Mouse (Mus musculus) heart, adult 8-10 months (tissue): ENCODE measurements around the gene Cipc. TPM values are rescaled to one million over a fixed set of nuclear protein-coding genes. Genes with fewer than 3 reads are reported as not detected.

Experiments used
- DNase-seq: peaks from one replicate; pipeline ENCODE4 v3.0.0; 2022; ENCODE audit warnings: low spot score
- total RNA-seq, 4 experiments: library from RNA; stranded (reverse); gene quantifications; 2 replicates each; pipeline ENCODE4 v1.2.4; 2022

The Cipc gene
- total RNA-seq, 4 experiments from 2014 or later = 42.4 to 53.8 (median 48.3) TPM

DNA sequence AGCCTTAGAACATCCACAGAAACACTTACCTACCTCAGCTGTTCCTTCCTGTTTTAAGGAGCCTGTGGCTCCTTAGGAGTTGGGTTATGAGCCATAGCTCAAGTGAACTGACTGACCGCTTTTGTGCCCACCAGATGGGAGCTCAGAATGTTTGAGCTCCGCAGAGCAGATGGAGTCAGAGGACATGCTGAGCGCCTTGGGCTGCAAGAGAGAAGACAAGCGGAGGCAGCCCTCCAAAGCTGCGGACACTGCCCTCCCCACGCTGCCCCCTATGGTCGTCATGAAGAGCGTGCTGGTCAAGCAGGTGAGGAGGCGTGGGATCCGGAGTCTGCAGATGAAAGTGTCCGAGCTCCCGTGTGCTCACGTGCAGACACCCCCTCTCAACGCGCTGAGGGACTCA is 13.3 kb downstream of the Cipc start:
- no peak for DNase-seq

DNA sequence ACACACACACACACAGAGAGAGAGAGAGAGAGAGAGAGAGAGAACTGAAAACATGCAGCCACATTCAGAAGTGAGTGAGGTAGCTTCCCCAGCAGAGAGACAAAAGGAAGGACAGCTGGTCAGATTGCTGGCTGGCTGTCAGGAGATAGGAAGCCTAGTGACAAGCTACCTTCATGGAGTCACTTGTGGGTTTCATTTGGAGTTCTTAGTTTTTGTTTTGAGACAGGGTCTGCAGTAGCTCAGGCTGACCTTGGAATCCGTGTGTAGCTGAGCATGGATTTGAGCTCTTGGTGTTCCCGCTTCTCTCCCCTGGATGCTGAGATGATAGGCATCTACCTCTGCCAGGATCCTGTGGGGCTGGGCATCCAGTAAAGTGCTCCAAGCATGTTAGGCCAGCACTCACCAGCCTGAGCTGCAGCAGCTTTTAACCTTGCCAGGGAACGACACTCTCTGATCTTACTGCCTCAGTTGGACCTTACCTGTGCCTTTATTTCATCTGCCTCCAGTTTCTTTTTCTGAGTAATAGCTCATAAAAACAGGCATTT is 14.0 kb downstream of the Cipc start:
- no peak for DNase-seq

DNA sequence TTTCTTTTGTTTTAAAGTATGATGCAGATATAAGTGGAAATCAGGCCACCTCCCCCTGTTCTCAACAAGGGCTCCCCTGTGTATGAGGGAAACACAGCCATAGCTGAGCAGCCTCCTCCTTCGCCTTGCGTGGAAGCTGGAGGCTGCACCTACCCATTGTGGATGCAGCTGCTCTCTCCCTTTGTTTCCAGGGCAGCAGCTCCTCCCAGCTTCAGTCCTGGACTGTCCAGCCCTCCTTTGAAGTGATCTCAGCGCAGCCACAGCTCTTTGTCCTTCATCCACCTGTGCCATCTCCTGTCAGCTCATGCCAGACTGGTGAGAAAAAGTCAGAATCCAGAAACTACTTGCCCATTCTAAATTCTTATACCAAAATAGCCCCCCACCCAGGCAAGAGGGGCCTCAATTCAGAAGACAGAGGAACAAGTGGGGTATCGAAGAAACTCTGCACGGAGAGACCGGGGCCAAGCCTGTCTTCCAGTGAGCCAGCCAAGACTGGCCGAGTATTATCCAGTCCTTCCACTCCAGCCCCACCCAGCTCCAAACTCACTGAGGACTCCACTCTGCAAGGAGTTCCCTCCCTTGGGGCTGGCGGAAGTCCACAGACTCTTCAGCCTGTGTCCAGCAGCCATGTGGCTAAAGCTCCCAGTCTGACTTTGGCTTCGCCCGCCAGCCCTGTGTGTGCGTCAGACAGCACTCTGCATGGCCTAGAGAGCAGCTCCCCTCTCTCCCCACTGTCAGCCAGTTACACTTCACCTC is 14.9 kb downstream of the Cipc start:
- DNase-seq = peak; percentile 75

DNA sequence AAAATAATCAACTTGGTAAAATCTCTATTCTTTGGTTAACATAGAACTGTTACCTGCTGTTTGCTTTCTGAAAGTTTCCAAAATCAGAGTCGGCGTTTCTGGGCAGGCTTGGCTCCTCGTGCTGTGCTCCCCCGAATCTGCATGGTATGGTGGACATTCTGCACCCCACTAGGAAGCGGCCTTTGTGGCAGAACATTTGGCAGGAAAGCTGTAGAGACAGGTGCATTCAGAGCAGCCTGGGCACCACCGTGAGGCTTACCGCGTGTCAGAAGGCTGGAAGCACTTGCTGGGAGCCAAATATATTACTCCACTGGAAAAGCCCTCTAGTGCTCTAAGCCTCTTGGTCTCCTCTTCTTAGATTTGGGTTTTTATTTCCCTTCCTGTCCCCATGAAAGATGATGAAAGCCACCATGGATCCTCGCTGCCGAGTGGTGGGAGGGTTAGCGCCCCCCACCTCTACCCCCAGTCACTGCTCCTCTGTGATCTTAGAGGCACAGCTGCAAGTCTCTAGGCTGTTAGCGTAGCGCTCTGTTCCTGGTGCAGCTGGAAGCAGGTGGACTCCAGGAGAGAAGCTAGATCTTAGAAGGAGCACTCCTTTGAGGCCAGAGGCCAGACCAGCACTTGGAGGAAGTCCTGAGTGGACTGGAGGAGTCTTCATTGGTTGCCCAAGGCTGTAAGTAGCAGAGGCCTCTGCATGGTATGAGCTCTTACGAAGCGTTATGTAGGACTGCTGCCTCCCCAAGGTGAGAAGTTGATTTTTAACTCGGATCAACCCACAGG is 17.6 kb downstream of the Cipc start:
- DNase-seq = no peak

DNA sequence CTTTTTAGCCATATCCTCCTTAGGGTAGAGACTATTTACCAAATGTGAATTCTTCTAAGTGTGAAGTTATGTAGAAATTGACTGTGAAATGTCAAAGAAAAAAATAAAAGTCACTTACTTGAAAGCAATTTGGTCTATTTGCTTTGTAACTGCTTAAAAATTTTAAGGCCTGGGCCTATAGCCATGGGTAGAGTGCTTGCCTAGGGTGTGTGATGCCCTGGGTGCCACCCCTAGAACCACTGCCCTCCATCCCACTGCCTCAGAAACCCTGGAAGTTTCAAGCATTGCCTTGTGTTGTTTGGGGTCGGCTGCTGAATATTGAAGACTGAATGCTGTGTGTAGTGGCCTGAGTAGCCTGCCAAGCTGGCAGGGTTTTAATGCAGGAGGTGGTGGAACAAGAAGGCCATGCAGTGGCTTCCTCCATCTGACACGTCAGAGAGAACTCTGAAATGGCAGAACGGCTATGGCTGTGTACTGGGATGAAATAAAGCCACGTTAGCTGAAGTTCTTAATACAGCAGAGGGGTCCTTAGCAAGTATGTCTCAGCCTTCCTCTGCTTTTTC is 18.5 kb downstream of the Cipc start:
- DNase-seq = no peak

DNA sequence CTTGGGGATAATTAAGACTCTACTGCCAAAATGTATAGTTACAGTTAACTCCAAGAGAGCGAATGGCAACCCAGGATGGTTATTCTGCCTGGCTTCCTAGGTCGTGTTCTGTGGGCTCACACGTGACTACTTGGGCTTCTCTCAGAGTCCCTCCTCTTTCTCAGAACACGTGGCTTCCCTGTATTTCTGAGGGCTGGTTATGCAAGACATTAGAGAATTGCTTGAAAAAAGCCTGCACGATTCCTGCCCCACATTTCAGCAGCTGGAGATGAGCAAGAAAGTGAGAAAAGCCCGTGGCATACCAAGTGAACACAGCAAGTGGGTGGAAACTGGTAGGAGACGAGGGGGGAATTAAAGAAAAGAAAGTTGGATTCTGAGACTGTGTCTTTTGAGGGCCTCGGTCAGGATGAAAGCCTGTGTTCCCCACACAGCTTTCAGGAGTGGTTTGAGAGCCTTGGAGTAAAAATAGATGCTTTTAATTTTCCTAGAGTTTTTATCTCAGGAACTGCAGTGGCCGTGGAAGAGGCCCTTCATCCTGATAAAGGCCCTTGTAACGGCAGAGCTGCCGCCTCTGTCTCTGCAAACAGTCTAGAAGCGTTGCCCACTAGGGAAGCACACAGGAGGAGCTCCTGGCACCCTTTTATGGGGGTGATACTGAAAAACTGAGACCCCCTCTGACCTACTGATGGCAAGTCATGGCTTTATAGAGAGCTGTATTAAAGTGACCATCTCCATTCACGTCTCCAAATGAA is 21.8 kb downstream of the Cipc start:
- DNase-seq = peak; percentile 58

DNA sequence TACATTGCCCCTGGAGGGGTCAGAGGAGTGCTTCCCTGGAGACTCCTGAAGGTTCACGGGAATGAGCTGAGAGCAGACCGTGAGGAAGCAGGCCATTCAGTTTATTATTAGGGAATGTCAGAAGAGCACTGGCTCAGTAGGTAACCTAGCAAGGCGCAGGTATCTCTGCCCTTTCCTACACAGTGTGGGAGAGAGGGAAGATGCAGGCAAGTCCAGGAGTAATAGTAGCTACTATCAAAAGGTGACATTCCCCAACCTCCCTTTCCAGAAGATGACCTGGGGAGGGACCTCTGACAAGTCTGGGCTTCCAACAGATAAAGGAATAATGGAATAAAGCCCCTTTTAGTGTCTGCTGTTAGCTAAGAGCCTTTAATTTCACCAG is 22.4 kb downstream of the Cipc start:
- no peak for DNase-seq

DNA sequence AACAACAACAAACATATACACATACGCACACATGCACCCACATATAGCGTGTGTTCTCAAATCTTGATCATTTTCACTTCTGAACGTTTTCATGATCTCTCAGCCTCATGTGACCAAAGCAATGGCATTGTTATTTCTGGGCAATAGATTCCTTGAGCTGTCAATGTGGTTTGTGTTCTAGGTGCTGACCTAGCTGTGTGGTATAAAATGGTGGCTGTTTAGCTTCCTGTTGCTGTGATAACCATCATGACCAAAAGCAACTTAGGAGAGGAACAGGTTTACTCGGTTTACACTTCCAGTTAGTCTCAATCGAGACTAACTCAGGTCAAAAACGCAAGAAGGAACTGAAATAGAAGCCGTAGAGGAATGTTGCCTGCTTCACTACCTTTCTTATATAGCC is 24.2 kb downstream of the Cipc start:
- DNase-seq = no peak

DNA sequence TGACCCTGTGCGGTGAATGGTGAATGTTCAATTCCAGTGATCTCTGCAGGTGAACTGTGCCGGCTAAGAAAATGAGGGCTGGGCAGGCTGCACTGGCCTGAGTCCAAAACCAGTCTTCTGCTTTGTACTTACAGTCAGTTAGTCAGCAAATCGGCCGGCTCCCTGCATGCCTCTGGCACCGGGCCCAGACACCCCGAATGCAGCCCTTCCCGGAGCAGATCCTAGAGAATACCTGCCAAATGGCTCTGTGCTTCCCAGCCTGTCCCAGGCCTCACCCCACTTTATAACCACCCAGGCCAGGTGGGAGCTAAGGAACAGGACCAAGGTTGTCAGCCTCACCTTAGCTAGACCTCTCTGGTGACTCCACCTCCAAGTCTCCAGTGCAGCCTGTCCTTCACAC is 26.4 kb downstream of the Cipc start:
- no peak for DNase-seq

DNA sequence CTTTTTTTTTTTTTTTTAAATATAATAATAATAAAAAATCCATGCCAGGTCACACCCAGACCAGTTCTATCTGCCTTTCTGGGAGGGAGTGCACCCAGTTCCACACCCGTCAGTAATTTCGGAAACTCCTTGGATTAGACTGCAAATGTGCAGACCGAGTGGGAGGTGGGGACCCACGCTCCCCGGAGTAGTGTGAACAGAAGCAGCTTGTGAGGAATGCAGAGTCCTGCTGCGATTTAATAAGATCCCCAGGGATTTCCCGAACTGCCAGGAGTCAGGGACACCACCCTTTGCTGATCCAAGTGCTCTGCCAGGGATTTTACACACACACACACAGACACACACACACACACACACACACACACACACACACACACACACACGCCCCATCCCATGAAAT is 26.9 kb downstream of the Cipc start:
- no peak for DNase-seq

DNA sequence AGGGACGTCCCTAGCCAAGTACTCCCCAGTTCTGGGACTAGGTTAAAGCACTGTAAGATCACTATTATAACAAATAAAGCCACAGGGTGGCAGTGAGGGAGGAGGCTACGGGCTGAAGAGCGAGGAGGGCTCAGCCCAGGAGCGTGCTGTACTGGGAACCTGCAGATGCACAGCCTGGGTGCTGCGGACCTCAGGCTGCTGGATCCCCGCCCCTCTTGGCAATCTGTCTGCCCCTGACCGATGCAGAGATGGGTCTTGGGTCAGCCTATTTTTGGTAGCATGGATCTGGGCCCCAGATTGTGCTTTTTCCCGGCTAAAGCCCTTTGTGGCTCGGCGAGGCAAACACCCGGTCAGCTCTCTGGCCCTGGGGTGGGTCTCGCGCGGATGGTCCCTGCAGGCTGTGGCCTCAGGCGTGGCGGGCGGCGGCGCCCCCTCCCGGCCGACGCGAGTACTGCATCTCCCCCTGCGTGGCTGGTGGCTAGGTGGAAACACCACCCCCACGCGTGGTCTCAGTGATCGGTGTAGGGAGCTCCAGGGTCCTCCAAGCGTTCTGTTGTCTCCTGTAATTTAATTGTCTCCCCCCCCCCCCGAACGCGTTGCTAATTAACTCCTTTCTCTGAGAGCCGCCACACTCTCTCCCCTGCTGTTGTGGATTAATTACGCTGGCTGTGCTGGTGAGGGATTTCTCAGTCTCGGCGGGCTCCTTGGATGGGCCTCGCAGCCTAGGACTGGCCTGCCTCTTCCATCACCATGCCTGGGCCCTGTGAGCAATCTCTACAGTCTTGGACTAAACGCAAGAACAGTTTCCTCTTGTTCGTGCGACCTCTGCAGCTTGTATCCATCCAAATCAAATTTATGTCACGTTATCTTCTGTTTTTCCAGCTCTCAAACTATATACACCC is 27.8 kb downstream of the Cipc start:
- DNase-seq = peak; percentile 74

DNA sequence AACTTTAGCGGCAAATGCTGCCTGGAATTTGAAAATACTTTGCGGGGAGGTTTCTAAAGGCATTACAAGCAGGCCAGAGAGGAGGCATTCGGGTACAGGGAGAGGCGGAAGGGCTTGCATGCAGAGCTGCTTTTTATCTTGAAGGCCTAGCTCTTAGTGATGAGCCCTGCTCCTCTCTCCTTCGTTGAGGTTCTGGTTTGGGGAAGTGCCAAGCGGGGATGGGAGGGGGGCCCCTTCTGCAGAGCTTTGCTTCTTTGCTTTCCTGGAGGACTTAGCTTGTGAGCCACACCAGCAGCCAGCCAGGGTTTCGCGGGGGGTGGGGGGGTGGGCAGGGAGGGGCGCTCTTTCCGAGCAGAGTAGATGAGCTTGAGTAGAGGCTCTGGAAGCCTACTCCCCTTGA is 28.9 kb downstream of the Cipc start:
- no peak for DNase-seq

DNA sequence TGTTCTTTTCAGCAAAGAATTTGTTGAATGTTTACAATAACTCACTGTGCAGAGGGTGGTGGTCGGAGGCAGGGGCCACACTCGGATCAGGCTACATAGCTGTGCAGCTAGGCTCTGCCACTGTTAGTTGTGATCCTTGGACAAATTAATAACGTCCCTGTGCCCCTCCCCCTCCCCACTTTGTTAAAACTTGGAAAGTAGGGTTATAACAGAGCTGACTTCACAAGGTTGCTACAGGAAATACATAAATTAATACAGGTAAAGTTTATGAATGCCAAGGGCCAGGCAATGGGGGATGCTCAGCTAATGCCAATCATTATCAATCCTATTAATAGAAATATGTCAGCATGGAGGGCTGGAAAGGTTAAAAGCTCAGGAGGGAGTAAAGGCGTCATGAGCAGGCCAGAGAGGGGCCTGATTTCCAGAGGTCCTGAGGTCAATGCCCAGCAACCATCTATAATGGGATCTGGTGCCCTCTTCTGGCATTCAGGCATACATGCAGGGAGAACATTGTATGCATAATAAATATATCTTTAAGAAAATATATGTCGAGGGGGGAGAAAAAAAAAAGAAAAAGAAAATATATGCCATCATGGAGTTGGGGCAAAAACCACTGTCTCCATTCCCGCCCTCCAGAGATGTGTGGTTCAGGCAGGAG is 29.8 kb downstream of the Cipc start:
- no peak for DNase-seq

DNA sequence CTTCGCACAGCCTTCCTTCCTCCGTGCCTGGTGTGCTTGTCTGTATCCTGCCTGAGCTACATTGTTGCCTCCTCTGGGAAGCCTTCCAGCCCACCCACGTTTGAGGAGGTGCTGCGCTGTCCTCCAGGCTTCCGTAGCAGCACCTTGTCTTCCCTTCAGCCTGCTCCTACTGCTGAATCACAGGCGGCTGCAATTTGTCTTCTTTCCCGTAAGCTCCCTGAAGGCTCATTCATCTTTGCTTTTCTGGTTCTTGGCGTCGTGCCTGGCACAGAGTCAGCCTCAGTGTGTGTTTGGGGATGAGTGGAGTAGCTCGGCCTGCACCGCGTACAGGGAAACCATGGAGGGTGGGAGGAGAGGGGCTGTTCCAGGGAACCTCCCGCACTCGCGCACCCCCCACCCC is 31.0 kb downstream of the Cipc start:
- DNase-seq = no peak

DNA sequence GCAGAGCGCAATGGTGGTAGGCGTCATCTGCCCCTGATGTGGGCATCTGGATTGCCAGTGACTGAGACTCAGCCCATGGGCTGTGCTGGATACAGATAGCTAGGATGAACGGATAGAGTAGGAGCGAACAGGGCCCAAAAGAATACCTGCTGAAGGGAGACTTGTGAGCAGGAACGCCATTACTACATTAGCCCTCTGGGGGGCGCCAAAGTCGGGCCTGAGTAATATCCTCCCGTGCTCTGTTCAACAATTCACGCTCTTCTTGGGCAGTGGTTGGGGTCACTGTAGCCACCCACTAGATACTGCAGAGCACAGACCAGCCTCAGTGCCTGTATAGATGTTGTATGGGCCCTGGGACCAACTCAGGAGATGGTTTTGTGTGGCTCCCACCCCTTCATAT is 34.3 kb downstream of the Cipc start:
- DNase-seq = no peak

DNA sequence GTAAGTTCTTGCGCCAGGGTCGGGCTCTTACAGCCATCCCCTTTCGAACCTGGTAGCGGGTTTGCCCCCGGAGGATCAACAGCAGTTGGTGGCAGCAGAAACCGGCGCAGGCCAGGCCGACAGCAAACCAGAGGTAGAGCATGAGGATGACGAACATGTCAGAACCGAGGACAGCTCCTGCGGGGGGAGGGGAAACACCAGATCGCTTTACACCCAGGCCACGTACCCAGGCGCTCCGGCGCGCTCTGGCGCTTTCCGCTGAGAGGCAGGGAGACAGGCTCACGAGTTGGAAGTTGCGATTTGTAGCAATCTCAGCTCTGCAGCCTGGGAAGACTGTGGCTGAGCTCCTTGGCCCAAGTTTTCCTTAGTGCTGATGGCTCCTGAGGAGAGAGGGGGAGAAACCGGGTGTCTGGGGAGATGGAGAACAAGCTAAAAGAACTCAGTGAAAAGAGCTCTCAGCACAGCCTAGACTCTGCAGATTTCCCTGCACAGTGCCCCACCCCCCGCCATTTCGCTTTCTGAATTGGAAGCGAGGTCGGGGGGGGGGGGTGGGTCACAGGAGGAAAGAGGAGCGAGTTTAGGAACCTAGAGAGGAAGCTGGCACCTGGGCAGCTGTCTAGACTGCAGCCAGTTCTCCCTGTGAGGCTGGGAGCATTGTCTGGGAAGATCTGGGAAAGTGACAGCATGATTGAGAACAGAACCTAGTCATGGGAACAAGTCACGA is 36.8 kb downstream of the Cipc start:
- peak; percentile 32 for DNase-seq

DNA sequence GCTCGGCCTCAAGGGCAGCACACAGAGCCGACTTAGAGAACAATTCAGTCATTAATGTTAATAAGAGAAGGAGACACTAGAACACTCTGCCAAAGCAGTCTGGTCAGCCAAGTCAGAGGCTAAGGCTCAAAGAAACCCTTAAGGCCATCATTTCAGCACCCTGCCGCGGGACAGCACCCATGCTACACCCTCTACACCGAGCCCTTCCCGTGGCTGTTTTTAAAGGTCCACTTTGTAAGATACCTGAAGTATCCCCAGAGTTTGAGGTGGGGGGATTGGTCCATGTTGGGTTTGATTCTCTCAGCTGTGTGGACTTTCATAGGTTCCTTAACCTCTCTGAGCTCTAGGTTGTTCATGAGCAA is 37.3 kb downstream of the Cipc start:
- DNase-seq = no peak

DNA sequence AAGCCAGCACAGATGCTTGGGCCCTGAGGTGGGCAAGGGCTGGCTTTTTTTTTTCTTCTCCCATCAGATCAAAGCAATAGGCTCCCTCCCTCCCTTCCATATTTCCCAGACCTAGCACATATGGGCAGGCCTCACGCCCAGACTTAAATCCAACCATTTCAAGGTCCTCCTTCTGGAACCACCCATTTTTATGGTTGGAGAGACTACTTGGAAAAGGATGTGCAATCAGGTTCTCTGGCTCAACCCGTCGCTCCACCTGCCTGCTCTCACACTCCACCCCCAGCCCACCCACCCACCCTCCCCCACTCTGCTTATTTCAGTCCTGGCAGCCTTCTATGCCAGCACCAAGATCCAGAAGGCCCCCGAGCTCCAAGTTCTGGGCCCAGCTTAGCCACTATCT is 39.7 kb downstream of the Cipc start:
- DNase-seq = no peak

DNA sequence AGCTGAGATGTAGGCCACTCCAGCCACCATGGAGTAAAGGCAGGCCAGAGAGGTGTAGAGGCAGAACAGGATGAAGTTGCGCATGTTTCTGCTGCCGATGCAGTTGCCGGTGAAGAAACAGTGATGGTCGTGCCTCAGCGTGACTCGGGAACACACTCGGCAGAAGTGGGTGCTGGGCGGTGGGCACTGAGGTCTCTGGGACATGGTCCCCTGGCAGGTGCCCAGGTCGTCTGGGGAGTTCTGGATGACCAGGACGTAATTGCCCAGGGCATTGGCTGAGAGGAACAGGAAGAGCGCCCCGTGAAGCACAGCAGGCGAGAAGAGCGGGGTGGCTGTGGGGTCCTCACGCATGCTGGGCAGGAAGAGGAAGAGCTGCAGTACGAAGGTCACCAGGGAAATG is 41.4 kb downstream of the Cipc start:
- DNase-seq = no peak

DNA sequence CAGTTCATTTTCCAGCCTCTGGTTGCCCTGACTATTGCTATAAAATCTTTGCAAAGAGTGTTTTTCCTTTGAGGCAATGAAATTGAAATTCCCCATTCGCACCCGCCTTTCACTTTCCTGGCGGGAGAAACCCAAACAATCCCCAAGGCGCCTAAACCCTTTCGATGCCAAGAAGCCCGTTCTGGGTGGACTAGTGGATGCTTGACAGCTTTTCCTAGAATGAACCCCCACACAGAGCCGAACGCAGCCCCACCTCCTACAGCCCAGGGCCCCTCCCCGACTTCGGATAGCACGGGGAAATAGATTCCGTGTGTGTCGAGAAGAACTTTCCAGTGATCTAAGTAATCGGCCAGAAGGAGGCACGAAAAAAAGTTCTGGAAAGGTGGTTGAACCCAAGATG is 42.5 kb downstream of the Cipc start:
- no peak for DNase-seq
